Mouse (Mus musculus) embryonic stem cell, embryonic (primary cell): ENCODE measurements around the gene Gm20425.

ENCODE experiments used
- CTCF ChIA-PET, 4 experiments: fragments of 300-600 bp in 2 of 4; fragments of 350-600 bp in 2 of 4; sonication (Branson Sonifier 250); formaldehyde crosslinking; loops; one replicate each; lab custom pipeline; 2022; ENCODE audit warnings: inconsistent platforms in 2 of 4; lab: Charles Lee
- POLR2A ChIA-PET, 4 experiments: fragments of 300-600 bp in 2 of 4; fragments of 350-600 bp in 2 of 4; sonication (Branson Sonifier 250); formaldehyde crosslinking; loops; one replicate each; lab custom pipeline; 2022; ENCODE audit warnings: antibody characterized with exemption in 4 of 4, inconsistent platforms in 1 of 4; lab: Charles Lee

The Gm20425 gene

DNA sequence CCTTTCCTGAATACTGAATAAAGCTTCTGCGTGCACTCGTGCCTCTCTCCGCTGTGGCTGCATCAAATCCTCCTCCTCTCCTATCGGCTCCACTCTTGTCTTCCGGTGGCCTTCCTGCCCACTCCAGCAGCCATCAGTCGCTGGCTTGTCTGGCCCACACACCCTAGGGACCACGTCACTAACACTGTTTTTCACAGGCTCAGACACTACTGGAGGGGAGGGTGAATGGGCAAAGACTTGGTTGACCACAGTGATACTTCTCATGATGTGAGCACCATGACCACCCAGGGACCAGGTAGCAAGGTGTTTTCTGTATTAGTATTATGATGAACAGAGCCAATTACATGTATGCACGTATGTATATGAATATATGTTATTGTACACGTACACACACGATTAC is 83.8 kb downstream of the Gm20425 start:
- ChIA-PET CTCF (interaction anchor here in 2 of 4 experiments (0.8 to 1.7 kb wide), 2 partner anchors 11 to 61 kb away, joined by 4 to 5 read pairs; no protein-coding TSS in a partner anchor), POLR2A (interaction anchor here in 3 of 4 experiments (0.6 to 6.1 kb wide), 23 partner anchors 10 to 560 kb away, joined by 3 to 82 read pairs (median 4); partner anchors contain the start of genes 1300017J02Rik (in 1 of the 3), Rab6b (in 1 of the 3) and Topbp1 (in 1 of the 3))

GRCm38 (mm10) chr9:103145351-103145750 is 84.8 kb downstream of the Gm20425 start:
- ChIA-PET CTCF (interaction anchor here in 1 of 4 experiments (1.7 kb wide), 1 partner anchor 62 kb away, joined by 4 read pairs; no protein-coding TSS in a partner anchor), POLR2A (interaction anchor here in 3 of 4 experiments (0.5 to 6.1 kb wide), 11 partner anchors 10 to 145 kb away, joined by 3 to 82 read pairs (median 3); no protein-coding TSS in a partner anchor)

- ChIA-PET POLR2A (interaction anchor here in 2 of 4 experiments (0.7 to 6.1 kb wide), 3 partner anchors 8 to 53 kb away, joined by 3 to 82 read pairs (median 4); no protein-coding TSS in a partner anchor), CTCF (interaction anchor here in 2 of 4 experiments (0.6 to 0.9 kb wide), 3 partner anchors 18 to 51 kb away, joined by 3 to 6 read pairs (median 3); no protein-coding TSS in a partner anchor)
These were observed 86.2 kb downstream of the Gm20425 start for GRCm38 (mm10) chr9:103143881-103144280.

DNA sequence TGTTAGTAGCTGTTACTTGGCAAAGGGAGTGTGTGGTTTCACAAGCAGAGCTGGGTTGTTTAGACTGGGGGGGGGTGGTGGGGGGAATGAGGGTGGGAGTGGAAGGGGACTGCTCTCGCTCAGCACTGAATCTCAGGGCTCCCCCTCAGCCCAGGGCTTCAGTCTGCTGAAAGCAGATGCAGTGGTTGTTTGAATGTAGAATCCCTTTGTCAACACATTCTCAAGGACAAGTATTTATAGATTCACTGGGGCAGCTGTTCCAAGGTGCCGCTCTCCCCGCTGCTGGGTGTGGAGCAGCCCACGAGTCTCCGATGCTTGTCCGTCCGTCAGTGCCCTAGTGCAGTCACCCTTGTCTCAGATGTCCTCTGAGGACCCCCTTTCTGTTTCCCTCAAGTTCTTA is 88.8 kb downstream of the Gm20425 start:
- POLR2A ChIA-PET = interaction anchor here in 3 of 4 experiments (0.6 to 2.4 kb wide), 7 partner anchors 9 to 207 kb away, joined by 3 to 12 read pairs (median 4); no protein-coding TSS in a partner anchor
- CTCF ChIA-PET = interaction anchor here in 2 of 4 experiments (0.5 to 0.6 kb wide), 2 partner anchors 65 to 66 kb away, joined by 6 to 8 read pairs; no protein-coding TSS in a partner anchor

- POLR2A ChIA-PET = interaction anchor here (0.6 to 2.4 kb wide), 12 partner anchors 8 to 165 kb away, joined by 3 to 12 read pairs (median 3); no protein-coding TSS in a partner anchor
- CTCF ChIA-PET = interaction anchor here in 3 of 4 experiments (0.6 to 0.9 kb wide), 6 partner anchors 8 to 44 kb away, joined by 3 to 10 read pairs (median 3); partner anchors contain the start of gene Rab6b (in 1 of the 3)
These were observed 89.7 kb downstream of the Gm20425 start for GRCm38 (mm10) chr9:103140384-103140783.
